Mouse (Mus musculus) intestine, embryonic 15.5 days (tissue): Measurements from ENCODE around the gene Nus1. TPM values are rescaled to one million over a fixed set of nuclear protein-coding genes. Genes with fewer than 3 reads are reported as not detected.

Source experiments
- polyA plus RNA-seq: library from polyadenylated mRNA; unstranded; fragments of >200 nt; fragmentation: Nextera tagmentation; extraction: Ambion mirVana; gene quantifications from 2 replicates; pipeline ENCODE4 v1.2.1, GENCODE M21; 2015

Gene Nus1
- polyA plus RNA-seq, 1 experiment from 2014 or later: 15.7 TPM

Other genes starting within 250 kb of the Nus1 start
- gene Ros1, start 222.3 kb upstream of the Nus1 start, polyA plus RNA-seq: 3.3 and 3.6 TPM in 2 replicates
- gene Dcbld1, start 183.9 kb upstream of the Nus1 start, polyA plus RNA-seq: 42.4 and 44.6 TPM in 2 replicates
- gene Gm26741, start 58.8 kb upstream of the Nus1 start, polyA plus RNA-seq: not detected in 2 replicates
- 17.1 and 19.4 TPM in 2 replicates for gene Gopc, start 35.4 kb upstream of the Nus1 start, polyA plus RNA-seq
- gene Nepn, start 28.6 kb upstream of the Nus1 start, polyA plus RNA-seq: 0.63 and 1.6 TPM in 2 replicates